In the genomic region with DNA sequence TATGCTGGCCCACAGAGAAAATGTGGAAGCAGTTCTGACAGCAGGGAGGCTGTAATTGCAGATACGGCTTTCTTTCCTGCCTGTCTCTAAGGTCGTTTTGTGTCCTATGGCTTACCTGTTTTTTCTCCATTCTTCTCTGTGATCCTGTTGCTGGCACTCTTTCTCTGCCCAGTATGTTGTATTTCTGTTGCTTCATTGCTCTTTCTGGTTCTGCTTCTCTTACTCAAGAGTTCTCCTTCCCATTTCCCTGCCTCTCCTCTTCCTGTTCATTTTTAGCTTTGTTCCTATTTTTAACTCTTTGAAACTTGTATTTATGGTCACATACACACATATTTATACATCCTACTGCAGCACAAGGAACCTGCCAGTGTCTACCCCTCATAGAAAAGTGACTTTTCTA, we compare ENCODE assay signal across 18 mouse cellular contexts.
"Had no signal": no experiment of that assay in that cellular context is flagged by ENCODE, and none has a peak within 500 bp of the region (broad histone marks: within the 10 kb centered on the region; RNA-seq: fewer than 3 reads in every experiment).

No protein-coding gene starts in this region.

- H3K27me3 ChIP-seq: liver, embryonic 15.5 days; lung, embryonic 15.5 days; midbrain, embryonic 13.5 days had no signal

- ATAC-seq: inflammation-experienced regulatory T-cells, adult 6 months; intestine, embryonic 16.5 days; midbrain, embryonic 13.5 days; midbrain, embryonic 16.5 days had no signal

- H3K27ac ChIP-seq: kidney, postnatal 0 days; layer of hippocampus, adult 2 months; liver, embryonic 15.5 days; lung, embryonic 15.5 days; midbrain, embryonic 10.5 days; midbrain, embryonic 13.5 days had no signal

- H3K4me1 ChIP-seq: liver, embryonic 15.5 days; lung, embryonic 15.5 days; midbrain, embryonic 10.5 days; midbrain, embryonic 13.5 days had no signal

- H3K4me3 ChIP-seq: layer of hippocampus, adult 2 months; liver, embryonic 15.5 days; lung, embryonic 15.5 days; midbrain, embryonic 10.5 days; midbrain, embryonic 13.5 days had no signal

- H3K9ac ChIP-seq: liver, embryonic 15.5 days; lung, embryonic 15.5 days; midbrain, embryonic 13.5 days had no signal

- H3K4me2 ChIP-seq: liver, embryonic 11.5 days; liver, embryonic 15.5 days; lung, embryonic 15.5 days; midbrain, embryonic 13.5 days had no signal

- DNase-seq: kidney, adult 18-20 months; kidney, postnatal 25 days; layer of hippocampus, adult 9-11 months; lung, adult 18-20 months; lung, postnatal 14 days; thymus, adult 2 months; thymus, postnatal 14 days; thymus, postnatal 4 days had no signal

- H3K9me3 ChIP-seq: liver, embryonic 15.5 days; lung, embryonic 15.5 days; midbrain, embryonic 10.5 days; midbrain, embryonic 13.5 days had no signal
